ENCODE assay signal across 31 mouse cellular contexts in the genomic region with DNA sequence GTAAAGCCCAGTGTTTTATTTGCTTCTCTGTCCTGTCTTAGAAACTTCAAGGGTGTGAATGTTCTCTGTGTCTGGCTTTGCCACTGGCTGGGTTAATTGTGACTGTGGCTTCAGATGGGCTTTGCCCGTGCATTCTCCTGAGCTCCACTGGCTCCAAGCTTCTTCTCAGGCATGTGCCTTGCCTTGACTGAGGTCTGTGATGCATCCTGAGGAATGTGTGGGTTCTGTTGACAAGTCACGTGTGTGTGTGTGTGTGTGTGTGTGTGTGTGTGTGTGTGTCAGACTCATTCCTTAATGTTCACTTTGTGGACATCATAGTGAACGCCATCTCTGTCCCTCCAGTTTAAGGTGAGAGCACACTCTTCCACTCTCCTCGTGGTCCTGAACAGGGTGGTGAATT. TPM values are rescaled to one million over a fixed set of nuclear protein-coding genes. Genes with fewer than 3 reads are reported as not detected.
"Had no signal": no experiment of that assay in that cellular context is flagged by ENCODE, and none has a peak within 500 bp of the region (broad histone marks: within the 10 kb centered on the region; RNA-seq: fewer than 3 reads in every experiment).

No protein-coding gene starts in this region.

- H3K4me3 ChIP-seq: embryonic facial prominence, embryonic 10.5 days; embryonic facial prominence, embryonic 12.5 days; embryonic facial prominence, embryonic 13.5 days; embryonic facial prominence, embryonic 15.5 days; erythroblast, embryonic 14.5 days; forebrain, embryonic 10.5 days; forebrain, embryonic 12.5 days; forebrain, embryonic 13.5 days; forebrain, embryonic 15.5 days; gastrocnemius, adult 2 months; heart, adult 2 months had no signal

- ATAC-seq: forebrain, embryonic 13.5 days; forebrain, embryonic 14.5 days; forebrain, embryonic 15.5 days; forebrain, embryonic 16.5 days; forebrain, postnatal 0 days had no signal

- H3K9me3 ChIP-seq: embryonic facial prominence, embryonic 10.5 days; embryonic facial prominence, embryonic 12.5 days; embryonic facial prominence, embryonic 13.5 days; embryonic facial prominence, embryonic 15.5 days; forebrain, embryonic 10.5 days; forebrain, embryonic 12.5 days; forebrain, embryonic 13.5 days; forebrain, embryonic 15.5 days had no signal

- H3K27ac ChIP-seq: embryonic facial prominence, embryonic 10.5 days; embryonic facial prominence, embryonic 12.5 days; embryonic facial prominence, embryonic 13.5 days; embryonic facial prominence, embryonic 15.5 days; forebrain, embryonic 10.5 days; forebrain, embryonic 12.5 days; forebrain, embryonic 13.5 days; forebrain, embryonic 15.5 days; gastrocnemius, adult 2 months; heart, adult 2 months had no signal

- H3K27me3 ChIP-seq: embryonic facial prominence, embryonic 12.5 days; embryonic facial prominence, embryonic 13.5 days; embryonic facial prominence, embryonic 15.5 days; forebrain, embryonic 12.5 days; forebrain, embryonic 13.5 days; forebrain, embryonic 15.5 days had no signal

- H3K4me2 ChIP-seq: embryonic facial prominence, embryonic 12.5 days; embryonic facial prominence, embryonic 13.5 days; embryonic facial prominence, embryonic 15.5 days; forebrain, embryonic 12.5 days; forebrain, embryonic 13.5 days; forebrain, embryonic 15.5 days had no signal

- H3K9ac ChIP-seq: embryonic facial prominence, embryonic 12.5 days; embryonic facial prominence, embryonic 13.5 days; embryonic facial prominence, embryonic 15.5 days; forebrain, embryonic 12.5 days; forebrain, embryonic 13.5 days; forebrain, embryonic 15.5 days; forebrain, postnatal 0 days had no signal

- DNase-seq: cerebellum, adult 9-10 months; cerebellum, adult 9-11 months; cerebellum, postnatal 10 days; cerebellum, postnatal 14 days; cerebellum, postnatal 25 days; cerebellum, postnatal 36 days; embryo, embryonic 11 days; forebrain, postnatal 0 days; gastrocnemius, adult 2 months; gastrocnemius, postnatal 10 days; gastrocnemius, postnatal 14 days; gastrocnemius, postnatal 25 days; gastrocnemius, postnatal 36 days; heart, adult 11 months; heart, adult 18-20 months; heart, adult 2 months had no signal

RNA-seq across cellular contexts. Expression of gene Tex22, which starts 55.5 kb away (rescaled TPM):
- polyA plus RNA-seq: cortical plate, adult 2 months; embryonic facial prominence, embryonic 10.5 days; embryonic facial prominence, embryonic 11.5 days; embryonic facial prominence, embryonic 13.5 days; embryonic facial prominence, embryonic 14.5 days; embryonic facial prominence, embryonic 15.5 days; erythroblast, embryonic 14.5 days; forebrain, embryonic 10.5 days; forebrain, embryonic 11.5 days; forebrain, embryonic 12.5 days; forebrain, embryonic 13.5 days; forebrain, embryonic 14.5 days; forebrain, embryonic 16.5 days; forebrain, postnatal 0 days; heart, adult 2 months had no signal
